Mouse (Mus musculus) layer of hippocampus, adult 18-20 months (tissue): ENCODE measurements at regions not wholly inside any gene's neighbourhood (a gene's known extent, or its start where the extent isn't known, plus 50 kb on each side); places are given as distances from the start of the nearest gene placed in this dataset.
A peak's percentile ranks its signal among the peaks of the same experiment; 100 is the strongest.

Experiments
- DNase-seq, 2 experiments: peaks; one replicate each; pipeline ENCODE4 v3.0.0; 2022; ENCODE audit warnings: low spot score in 2 of 2

DNA sequence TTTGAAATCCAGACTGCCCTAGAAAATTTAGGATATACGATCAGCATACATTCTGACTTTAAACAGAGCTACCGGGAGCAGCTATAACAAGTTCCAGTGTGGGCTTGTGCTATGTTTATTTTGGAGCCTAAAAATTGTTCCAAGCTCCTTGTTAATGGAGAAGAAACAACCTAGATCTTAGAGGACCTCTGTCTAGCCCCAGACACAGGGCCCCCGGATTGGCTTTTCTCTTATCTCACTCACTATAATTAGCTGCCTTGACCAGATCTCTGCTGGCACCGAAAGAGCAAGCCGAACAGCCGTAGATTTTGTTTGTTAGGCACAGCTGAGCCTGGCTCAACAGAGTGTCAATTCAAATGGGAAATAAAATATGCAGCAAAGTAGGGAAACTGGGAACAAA, 50.1 kb upstream of the Herpud2 start:
- peak in 1 of 2 experiments; percentile 50 for DNase-seq
